Mouse (Mus musculus): ENCODE measurements around the gene Zdhhc7. TPM values are rescaled to one million over a fixed set of nuclear protein-coding genes. Genes with fewer than 3 reads are reported as not detected.
A peak's percentile ranks its signal among the peaks of the same experiment; 100 is the strongest.

The Zdhhc7 gene
- polyA plus RNA-seq, 1 experiment from 2014 or later, result 30.7 TPM

DNA sequence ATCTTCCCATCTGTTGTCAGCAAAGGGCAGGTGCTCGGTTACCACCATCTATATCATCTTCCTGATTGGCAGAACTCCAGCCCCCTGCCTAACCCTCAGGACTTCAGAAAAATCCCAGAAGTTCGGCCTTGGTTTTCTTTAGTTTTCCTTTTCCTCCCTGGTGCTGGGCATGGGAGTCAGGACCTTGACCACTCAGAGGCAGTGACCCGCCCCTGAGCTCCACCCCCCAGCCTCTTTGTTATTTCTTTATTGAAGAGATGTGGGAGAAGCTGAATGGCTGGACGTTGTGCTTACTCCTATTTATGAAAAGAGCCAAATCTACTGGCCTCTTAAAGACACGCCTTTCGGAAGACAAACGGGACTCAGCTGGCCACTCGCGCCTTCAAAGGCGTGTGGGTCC lies 12.0 kb upstream of the Zdhhc7 start:
- Histone ChIP-seq H3K9me3 (no peaks in the 10 kb centered on the region), H3K27ac (replicated peaks) (peak overlapping the region; percentile 91), H3K4me3 (peak overlapping the region; percentile 70), H3K4me1 (replicated peaks) (peaks cover 18% of the 10 kb centered on the region), H3K9ac (peak overlapping the region; percentile 67), H3K4me2 (peak overlapping the region; percentile 88), H3K27me3 (no peaks in the 10 kb centered on the region; the same call in 1 of the 2 replicates), H3K36me3 (no peaks in the 10 kb centered on the region)
- no peak; the same call in 1 of the 2 replicates for ATAC-seq (ENCODE audit: low FRiP score, low read depth)
- 2% methylated on average over 10 of the region's 10 CpGs for WGBS

- H3K27me3 ChIP-seq, result no peaks in the 10 kb centered on the region; the same call in 1 of the 2 replicates
- no peaks in the 10 kb centered on the region for H3K36me3 ChIP-seq
- no peaks in the 10 kb centered on the region for H3K9me3 ChIP-seq
- H3K4me1 ChIP-seq (replicated peaks), result peaks cover 18% of the 10 kb centered on the region
- H3K4me3 ChIP-seq, result no peak overlapping the region
- no peak overlapping the region for H3K27ac ChIP-seq (replicated peaks)
- H3K4me2 ChIP-seq, result no peak overlapping the region
- H3K9ac ChIP-seq, result no peak overlapping the region
- no peak for ATAC-seq (ENCODE audit: low FRiP score, low read depth)
- WGBS, result 85% methylated on average over 5 of the region's 5 CpGs
These were observed 11.3 kb upstream of the Zdhhc7 start for GRCm38 (mm10) chr8:120112535-120112934.

DNA sequence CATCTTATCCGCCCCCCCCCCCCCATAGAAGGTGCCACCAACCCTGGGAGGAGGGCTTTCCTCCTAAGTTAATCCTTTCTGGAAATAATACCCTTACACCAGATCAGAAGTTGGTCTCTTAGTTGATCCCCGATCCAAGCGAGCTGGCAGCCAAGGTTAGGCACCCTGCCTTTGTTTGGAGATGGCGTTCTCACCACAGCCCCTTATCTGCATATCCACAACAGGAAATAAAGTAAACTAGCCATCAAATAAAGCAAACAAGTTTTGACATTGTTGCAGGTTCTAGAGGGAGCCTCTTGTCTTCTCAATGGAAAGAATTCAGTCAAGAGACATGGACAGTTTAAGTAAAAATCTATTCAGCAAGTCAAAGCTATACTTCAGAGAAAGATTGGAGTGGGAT lies 10.1 kb upstream of the Zdhhc7 start:
- 76% methylated on average over 4 of the region's 4 CpGs for WGBS
- Histone ChIP-seq H3K9ac (no peak overlapping the region), H3K4me3 (no peak overlapping the region), H3K4me1 (replicated peaks) (peaks cover 18% of the 10 kb centered on the region), H3K4me2 (no peak overlapping the region), H3K9me3 (no peaks in the 10 kb centered on the region), H3K27ac (replicated peaks) (no peak overlapping the region), H3K36me3 (no peaks in the 10 kb centered on the region), H3K27me3 (no peaks in the 10 kb centered on the region; the same call in 1 of the 2 replicates)
- ATAC-seq (ENCODE audit: low FRiP score, low read depth), result no peak

- no peaks in the 10 kb centered on the region for H3K36me3 ChIP-seq
- H3K4me2 ChIP-seq, result no peak overlapping the region
- peaks cover 18% of the 10 kb centered on the region for H3K4me1 ChIP-seq (replicated peaks)
- no peaks in the 10 kb centered on the region; the same call in 1 of the 2 replicates for H3K27me3 ChIP-seq
- 88% methylated on average over 4 of the region's 4 CpGs for WGBS
- no peak overlapping the region for H3K4me3 ChIP-seq
- H3K27ac ChIP-seq (replicated peaks), result no peak overlapping the region
- H3K9me3 ChIP-seq, result no peaks in the 10 kb centered on the region
- no peak overlapping the region for H3K9ac ChIP-seq
- ATAC-seq (ENCODE audit: low FRiP score, low read depth), result no peak
These were observed 9.7 kb upstream of the Zdhhc7 start for GRCm38 (mm10) chr8:120110966-120111365.

DNA sequence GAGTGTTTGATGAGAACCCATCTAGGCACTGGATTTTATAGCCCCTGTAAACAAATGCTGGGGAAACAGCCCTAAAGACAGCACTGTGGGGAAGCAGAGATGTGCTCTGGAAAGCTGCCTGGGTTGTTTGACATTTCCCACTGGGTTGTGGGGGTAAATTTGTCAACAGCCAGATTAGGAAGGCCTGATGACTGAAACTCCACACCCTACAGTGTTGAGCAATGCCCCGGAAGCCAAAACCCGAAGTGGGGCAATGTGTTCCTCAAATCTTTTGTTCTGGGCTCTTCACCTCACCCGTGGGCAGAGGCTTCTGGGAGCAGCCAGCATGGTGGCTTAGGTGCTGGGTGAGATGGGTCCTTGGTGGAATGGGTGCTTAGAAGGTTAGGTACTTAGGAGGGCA lies 7.9 kb upstream of the Zdhhc7 start:
- Histone ChIP-seq H3K27me3 (no peaks in the 10 kb centered on the region), H3K4me3 (no peak overlapping the region), H3K9ac (no peak overlapping the region), H3K36me3 (no peaks in the 10 kb centered on the region), H3K27ac (replicated peaks) (no peak overlapping the region), H3K9me3 (no peaks in the 10 kb centered on the region), H3K4me1 (replicated peaks) (peaks cover 7% of the 10 kb centered on the region), H3K4me2 (no peak overlapping the region)
- ATAC-seq (ENCODE audit: low FRiP score, low read depth), result no peak
- WGBS, result 65% methylated on average over 3 of the region's 3 CpGs

DNA sequence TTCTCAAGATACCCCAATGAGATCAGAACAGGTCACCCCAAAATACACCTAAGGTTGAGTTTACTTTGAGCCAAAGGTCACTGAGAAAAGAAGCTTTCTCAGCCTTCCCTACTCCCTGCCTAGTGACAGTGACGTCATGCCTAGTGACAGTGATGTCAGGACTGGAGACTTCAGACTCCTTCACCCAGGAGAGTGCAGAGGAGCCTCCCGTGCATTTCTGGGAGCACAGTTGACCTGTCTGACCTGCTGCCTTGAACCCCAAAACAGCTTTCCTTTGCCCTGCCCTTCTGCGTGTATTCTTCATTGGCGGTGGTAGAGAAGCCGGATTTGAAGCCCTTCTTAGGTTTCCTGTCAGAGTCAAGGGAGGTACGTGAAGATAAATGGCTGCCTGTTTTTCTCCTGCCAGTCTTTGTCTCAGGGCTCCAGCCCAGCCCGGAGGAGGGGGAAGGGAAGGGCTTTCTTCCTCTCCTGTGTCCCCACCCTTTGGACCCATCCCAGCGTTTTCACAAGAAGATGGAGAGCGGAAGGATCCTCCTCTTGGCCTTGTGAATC lies 3.5 kb upstream of the Zdhhc7 start:
- Histone ChIP-seq H3K4me1 (replicated peaks) (peaks cover 26% of the 10 kb centered on the region), H3K4me2 (no peak overlapping the region), H3K27me3 (no peaks in the 10 kb centered on the region), H3K4me3 (no peak overlapping the region), H3K9ac (no peak overlapping the region), H3K36me3 (no peaks in the 10 kb centered on the region), H3K27ac (replicated peaks) (no peak overlapping the region), H3K9me3 (no peaks in the 10 kb centered on the region)
- no peak for ATAC-seq (ENCODE audit: low FRiP score, low read depth)
- whole genome bisulfite sequencing, result 64% methylated on average over 9 of the region's 9 CpGs

GRCm38 (mm10) chr8:120103916-120104315 lies 2.6 kb upstream of the Zdhhc7 start:
- WGBS, result 91% methylated on average over 9 of the region's 9 CpGs
- no peaks in the 10 kb centered on the region for H3K9me3 ChIP-seq
- H3K27me3 ChIP-seq, result no peaks in the 10 kb centered on the region
- H3K4me1 ChIP-seq (replicated peaks), result peaks cover 31% of the 10 kb centered on the region
- H3K9ac ChIP-seq, result no peak overlapping the region
- H3K36me3 ChIP-seq, result no peaks in the 10 kb centered on the region
- 0 out of 2 replicates have a peak overlapping the region, but pooled peaks have one; percentile 6 for H3K27ac ChIP-seq (replicated peaks)
- H3K4me3 ChIP-seq, result no peak overlapping the region
- no peak for ATAC-seq (ENCODE audit: low FRiP score, low read depth)
- 0 out of 2 replicates have a peak overlapping the region, but pooled peaks have one; percentile 2 for H3K4me2 ChIP-seq

- Histone ChIP-seq H3K9ac (peak overlapping the region; percentile 86), H3K4me3 (peak overlapping the region; percentile 95), H3K27ac (replicated peaks) (peak overlapping the region; percentile 95), H3K4me1 (replicated peaks) (peaks cover 40% of the 10 kb centered on the region), H3K36me3 (no peaks in the 10 kb centered on the region), H3K9me3 (no peaks in the 10 kb centered on the region), H3K27me3 (no peaks in the 10 kb centered on the region), H3K4me2 (peak overlapping the region; percentile 71)
- WGBS, result 7% methylated on average over 23 of the region's 25 CpGs
- ATAC-seq (ENCODE audit: low FRiP score, low read depth), result peak; percentile 52; the same call in 1 of the 2 replicates
These were observed 754 bp downstream of the Zdhhc7 start for GRCm38 (mm10) chr8:120100388-120101067.

DNA sequence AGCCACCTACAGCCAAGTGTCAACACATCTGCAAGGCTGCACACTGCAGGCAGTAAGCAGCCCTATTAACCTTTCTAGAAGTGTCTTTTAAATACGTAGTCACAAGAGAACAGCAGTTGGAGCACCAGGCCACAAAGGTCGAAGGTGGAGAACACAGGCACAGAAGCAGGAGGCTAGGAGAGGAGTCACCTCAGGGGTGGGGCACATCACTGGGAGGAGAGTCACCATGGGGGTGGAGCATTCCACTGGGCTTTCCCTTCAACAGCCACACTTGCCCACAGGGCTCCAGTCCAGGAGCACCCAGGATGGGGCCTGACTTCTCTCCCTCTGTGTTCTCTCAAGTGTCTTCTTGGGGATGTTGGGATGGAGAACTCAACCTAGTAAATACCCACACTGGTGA lies 4.8 kb downstream of the Zdhhc7 start:
- Histone ChIP-seq H3K4me3 (no peak overlapping the region), H3K36me3 (peaks cover 13% of the 10 kb centered on the region), H3K9ac (no peak overlapping the region), H3K27ac (replicated peaks) (no peak overlapping the region), H3K4me2 (no peak overlapping the region), H3K27me3 (no peaks in the 10 kb centered on the region), H3K9me3 (no peaks in the 10 kb centered on the region), H3K4me1 (replicated peaks) (peaks cover 22% of the 10 kb centered on the region)
- 87% methylated on average over 2 of the region's 2 CpGs for WGBS
- no peak for ATAC-seq (ENCODE audit: low FRiP score, low read depth)

GRCm38 (mm10) chr8:120094801-120095200 lies 6.5 kb downstream of the Zdhhc7 start:
- Histone ChIP-seq H3K27ac (replicated peaks) (no peak overlapping the region), H3K9me3 (no peaks in the 10 kb centered on the region), H3K4me1 (replicated peaks) (peaks cover 14% of the 10 kb centered on the region), H3K27me3 (no peaks in the 10 kb centered on the region), H3K4me3 (no peak overlapping the region), H3K4me2 (no peak overlapping the region), H3K9ac (no peak overlapping the region), H3K36me3 (peaks cover 26% of the 10 kb centered on the region)
- ATAC-seq (ENCODE audit: low FRiP score, low read depth), result no peak
- 87% methylated on average over 10 of the region's 10 CpGs for WGBS

GRCm38 (mm10) chr8:120093103-120093502 lies 8.2 kb downstream of the Zdhhc7 start:
- 0 out of 2 replicates have a peak, but pooled peaks cover 4% of the 10 kb centered on the region for H3K4me1 ChIP-seq (replicated peaks)
- peaks cover 33% of the 10 kb centered on the region for H3K36me3 ChIP-seq
- 93% methylated on average over 3 of the region's 3 CpGs for WGBS
- no peak overlapping the region for H3K4me2 ChIP-seq
- H3K27me3 ChIP-seq, result no peaks in the 10 kb centered on the region
- no peak for ATAC-seq (ENCODE audit: low FRiP score, low read depth)
- H3K4me3 ChIP-seq, result no peak overlapping the region
- no peak overlapping the region for H3K27ac ChIP-seq (replicated peaks)
- H3K9me3 ChIP-seq, result no peaks in the 10 kb centered on the region
- no peak overlapping the region for H3K9ac ChIP-seq

DNA sequence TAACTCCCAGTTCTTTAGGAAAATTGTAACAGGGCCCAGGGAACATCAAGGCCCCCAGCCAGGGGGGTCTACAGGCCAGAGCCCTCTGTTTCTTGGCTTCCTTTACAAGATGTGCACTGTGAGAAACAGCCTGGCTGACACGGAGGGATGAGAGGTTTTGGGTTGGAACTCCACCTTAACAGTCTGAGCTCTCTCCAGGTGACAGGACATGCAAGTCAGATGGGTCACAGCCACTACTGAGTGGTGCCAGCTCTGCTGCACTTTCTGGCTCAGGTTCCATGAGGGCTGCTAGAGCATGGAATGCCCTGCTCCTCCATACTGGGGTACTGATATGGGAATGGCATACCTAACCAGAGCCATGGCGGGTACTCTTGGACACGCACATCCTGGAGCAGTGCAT lies 10.2 kb downstream of the Zdhhc7 start:
- Histone ChIP-seq H3K9ac (no peak overlapping the region), H3K36me3 (peaks cover 49% of the 10 kb centered on the region), H3K4me3 (no peak overlapping the region), H3K4me1 (replicated peaks) (no peaks in the 10 kb centered on the region), H3K9me3 (no peaks in the 10 kb centered on the region), H3K27ac (replicated peaks) (no peak overlapping the region), H3K4me2 (no peak overlapping the region), H3K27me3 (no peaks in the 10 kb centered on the region)
- 100% methylated on average over 2 of the region's 3 CpGs for WGBS
- no peak for ATAC-seq (ENCODE audit: low FRiP score, low read depth)

All from hindbrain, embryonic 15.5 days (tissue).